Mouse (Mus musculus): ENCODE measurements around the gene Elac2. TPM values are rescaled to one million over a fixed set of nuclear protein-coding genes. Genes with fewer than 3 reads are reported as not detected.
A peak's percentile ranks its signal among the peaks of the same experiment; 100 is the strongest.

Gene Elac2
- total RNA-seq (2012; rRNA removed) (104 and 112 TPM in 2 replicates), polyA plus RNA-seq (2012; ENCODE audit: insufficient read depth in 1 of 2, insufficient read length in 2 of 2, low read depth in 1 of 2, low replicate concordance in 2 of 2, missing spikeins in 1 of 2) (10 to 100 TPM; 73.1 to 90.4 TPM)

- Histone ChIP-seq H3K36me3 (ENCODE audit: control insufficient read depth in 1 of 2, insufficient read depth in 2 of 2, low read length in 2 of 2) (peaks cover 4 to 14% of the 10 kb centered on the region in 2 experiments), H3K27me3 (ENCODE audit: control insufficient read depth in 1 of 2, insufficient read depth in 2 of 2, low read length in 2 of 2) (no peaks in the 10 kb centered on the region; a peak in 1 of 4 replicates), H3K9ac (ENCODE audit: control insufficient read depth, low read depth, low read length, poor library complexity, severe bottlenecking) (peak within 1 kb of the TSS; percentile 88), H3K9me3 (replicated peaks; ENCODE audit: insufficient read depth, low read length) (no peaks in the 10 kb centered on the region), H3K4me3 (ENCODE audit: control insufficient read depth in 1 of 2, insufficient read depth in 1 of 2, low read depth in 2 of 2, low read length in 2 of 2) (peak within 1 kb of the TSS; percentile 90 to 95), H3K79me2 (ENCODE audit: control insufficient read depth, insufficient read depth, low read length, poor library complexity) (peaks cover 13% of the 10 kb centered on the region), H3K4me1 (ENCODE audit: control insufficient read depth in 1 of 2, insufficient read depth in 2 of 2, low read length in 2 of 2) (peaks cover 0 to 15% of the 10 kb centered on the region in 2 experiments; a peak in 2 of 4 replicates), H3K27ac (ENCODE audit: control insufficient read depth, low read depth, low read length) (peak within 1 kb of the TSS; percentile 39)
- DNase-seq (ENCODE audit: low read depth, low spot score), result peak; percentile 99
- TF ChIP-seq NELFE (IDR thresholded peaks at IDR 0.05; ENCODE audit: low read depth, low read length), result peak; percentile 96
- peak; percentile 74 for TF ChIP-seq ZMIZ1 (IDR thresholded peaks at IDR 0.05; ENCODE audit: low read depth, low read length)
- no peak for TF ChIP-seq E2F4 (IDR thresholded peaks at IDR 0.05; ENCODE audit: borderline replicate concordance, low read depth, low read length)
- TF ChIP-seq ETS1 (IDR thresholded peaks at IDR 0.05; ENCODE audit: low read depth, low read length), result peak; percentile 18; the same call in 1 of the 2 replicates
- TF ChIP-seq UBTF (IDR thresholded peaks at IDR 0.05; ENCODE audit: borderline replicate concordance, insufficient read depth, low read depth, low read length), result no peak
- no peak for TF ChIP-seq ZNF384 (IDR thresholded peaks at IDR 0.05; ENCODE audit: low read depth, low read length)
- TF ChIP-seq MAFK (IDR thresholded peaks at IDR 0.05; ENCODE audit: borderline replicate concordance, low read depth, low read length), result no peak
- TF ChIP-seq RCOR1 (IDR thresholded peaks at IDR 0.05; ENCODE audit: low read depth, low read length), result no peak
- TF ChIP-seq ZKSCAN1 (IDR thresholded peaks at IDR 0.05; ENCODE audit: low read depth, low read length), result no peak
- TF ChIP-seq USF2 (IDR thresholded peaks at IDR 0.05; ENCODE audit: borderline replicate concordance in 1 of 2, insufficient read depth in 1 of 2, low read depth in 1 of 2, low read length in 2 of 2), result no peak
- TF ChIP-seq RAD21 (IDR thresholded peaks at IDR 0.05; ENCODE audit: low read depth, low read length), result no peak
- peak; percentile 66 for TF ChIP-seq POLR2AphosphoS2 (IDR thresholded peaks at IDR 0.05; ENCODE audit: low read length)
- TF ChIP-seq CTCF (IDR thresholded peaks at IDR 0.05 in 2 of 3, conservative IDR thresholded peaks at IDR 0.05 in 1 of 3; ENCODE audit: control insufficient read depth in 1 of 3, insufficient read depth in 1 of 3, low read depth in 2 of 3, low read length in 3 of 3, poor library complexity in 1 of 3, severe bottlenecking in 1 of 3), result no peak
- peak; percentile 99 for TF ChIP-seq SIN3A (IDR thresholded peaks at IDR 0.05; ENCODE audit: low read length)
- no peak for TF ChIP-seq GATA1 (IDR thresholded peaks at IDR 0.05; ENCODE audit: low read depth, low read length)
- peak; percentile 92 for TF ChIP-seq TBP (IDR thresholded peaks at IDR 0.05; ENCODE audit: low read depth, low read length)
- no peak for TF ChIP-seq EP300 (IDR thresholded peaks at IDR 0.05; ENCODE audit: low read depth in 1 of 2, low read length in 2 of 2)
- TF ChIP-seq NRF1 (IDR thresholded peaks at IDR 0.05; ENCODE audit: insufficient read depth, low read depth, low read length, poor library complexity, severe bottlenecking), result no peak
- TF ChIP-seq ELF1 (IDR thresholded peaks at IDR 0.05; ENCODE audit: low read depth, low read length), result peak; percentile 99
- TF ChIP-seq TAL1 (IDR thresholded peaks at IDR 0.05; ENCODE audit: low read length), result no peak
- peak; percentile 97 for TF ChIP-seq HCFC1 (IDR thresholded peaks at IDR 0.05; ENCODE audit: low read depth, low read length)
- TF ChIP-seq SMC3 (IDR thresholded peaks at IDR 0.05; ENCODE audit: low read depth, low read length), result no peak
- no peak for TF ChIP-seq MAZ (IDR thresholded peaks at IDR 0.05; ENCODE audit: low read depth, low read length)
- peak; percentile 96 to 98 for TF ChIP-seq POLR2A (IDR thresholded peaks at IDR 0.05; ENCODE audit: control insufficient read depth in 1 of 2, insufficient read depth in 1 of 2, low read depth in 1 of 2, low read length in 2 of 2, poor library complexity in 1 of 2)
- TF ChIP-seq MEF2A (IDR thresholded peaks at IDR 0.05; ENCODE audit: extremely low read depth, insufficient replicate concordance, low read depth, low read length, poor library complexity, severe bottlenecking), result no peak
- TF ChIP-seq MYB (IDR thresholded peaks at IDR 0.05; ENCODE audit: low read depth, low read length), result no peak
- peak; percentile 97 for TF ChIP-seq MXI1 (IDR thresholded peaks at IDR 0.05; ENCODE audit: low read depth, low read length)
- peak; percentile 65 for TF ChIP-seq USF1 (IDR thresholded peaks at IDR 0.05; ENCODE audit: low read depth, low read length)
- TF ChIP-seq MAX (IDR thresholded peaks at IDR 0.05; ENCODE audit: low read length), result peak; percentile 90
- no peak for TF ChIP-seq BHLHE40 (IDR thresholded peaks at IDR 0.05; ENCODE audit: borderline replicate concordance, low read depth, low read length)
- TF ChIP-seq JUND (IDR thresholded peaks at IDR 0.05; ENCODE audit: low read depth, low read length), result no peak
- peak; percentile 39; the same call in 1 of the 2 replicates for TF ChIP-seq TCF12 (IDR thresholded peaks at IDR 0.05; ENCODE audit: low read depth, low read length)
- TF ChIP-seq MYC (IDR thresholded peaks at IDR 0.05; ENCODE audit: low read depth, low read length), result peak; percentile 94
- peak; percentile 78 for TF ChIP-seq KAT2A (conservative IDR thresholded peaks at IDR 0.05; ENCODE audit: low read depth, low read length)
- no peak for TF ChIP-seq ZC3H11A (IDR thresholded peaks at IDR 0.05; ENCODE audit: low read depth, low read length)
Observed at GRCm38 (mm10) chr11:64978720-64979488, at the start of gene Elac2. TSS of gene Elac2 (plus strand) at chr11:64979038.

Data from MEL (cell line).